Mouse (Mus musculus) hindlimb bud, embryonic 11.5 days (tissue): ENCODE measurements around the gene Bcar3.
A peak's percentile ranks its signal among the peaks of the same experiment; 100 is the strongest.

Experiments used
- DNase-seq: peaks from one replicate; pipeline ENCODE4 v3.0.0-alpha.2; 2012; ENCODE audit warnings: low read depth, low spot score; ENCODE audit errors: extremely low spot score

Gene Bcar3

GRCm38 (mm10) chr3:122334375-122334774 lies 40.4 kb downstream of the Bcar3 start:
- DNase-seq, result no peak

GRCm38 (mm10) chr3:122336030-122336429 lies 42.1 kb downstream of the Bcar3 start:
- DNase-seq, result no peak

GRCm38 (mm10) chr3:122337992-122338391 lies 44.1 kb downstream of the Bcar3 start:
- no peak for DNase-seq

- no peak for DNase-seq
Measured at GRCm38 (mm10) chr3:122338897-122339296, 45.0 kb downstream of the Bcar3 start.

- no peak for DNase-seq
Measured at GRCm38 (mm10) chr3:122340135-122341068, 46.5 kb downstream of the Bcar3 start.

DNA sequence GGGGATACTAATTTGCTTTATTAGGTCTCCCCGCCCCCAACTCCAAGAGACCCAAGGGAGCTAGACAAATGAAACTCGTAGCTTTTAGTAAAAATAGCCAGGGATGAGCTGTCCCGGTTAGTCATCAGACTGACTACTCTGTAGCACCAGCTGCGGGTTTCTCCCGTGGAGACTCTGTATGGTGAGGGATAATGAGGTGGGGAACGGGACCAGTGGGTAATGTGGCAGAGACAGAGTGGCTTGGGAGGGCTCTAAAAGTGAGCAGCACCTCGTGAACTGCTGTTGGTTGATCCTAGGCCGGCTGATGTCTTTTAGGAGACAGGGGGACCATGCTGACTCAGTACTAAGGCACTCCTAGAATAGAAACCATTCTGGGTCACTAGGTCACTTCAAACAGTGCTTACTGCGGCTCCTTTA lies 49.5 kb downstream of the Bcar3 start:
- no peak for DNase-seq

DNA sequence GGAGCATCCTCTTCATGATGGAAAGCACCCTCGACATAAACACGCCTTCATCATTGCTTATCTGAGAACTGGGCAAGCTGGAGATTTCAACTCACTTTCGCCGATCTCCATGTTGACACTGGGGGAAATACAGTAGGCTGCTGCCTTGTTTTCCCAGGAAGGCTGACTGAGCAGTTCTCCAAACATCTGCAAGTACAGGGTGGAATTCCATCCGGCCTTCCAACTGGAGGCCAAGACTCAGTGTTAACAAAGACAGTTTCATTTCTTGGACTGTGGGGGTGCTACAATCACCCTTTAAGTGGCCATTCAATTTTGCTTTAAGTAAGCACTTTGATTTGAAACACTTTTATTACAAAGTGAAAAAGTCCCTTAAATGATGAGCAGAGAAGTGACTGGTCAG lies 50.4 kb downstream of the Bcar3 start:
- DNase-seq, result no peak

- DNase-seq, result no peak
Measured at GRCm38 (mm10) chr3:122345977-122346472, 52.1 kb downstream of the Bcar3 start.

- no peak for DNase-seq
Measured at GRCm38 (mm10) chr3:122346600-122346999, 52.7 kb downstream of the Bcar3 start.

GRCm38 (mm10) chr3:122348677-122349076 lies 54.7 kb downstream of the Bcar3 start:
- no peak for DNase-seq

- no peak for DNase-seq
Measured at GRCm38 (mm10) chr3:122352801-122353200, 58.9 kb downstream of the Bcar3 start.

DNA sequence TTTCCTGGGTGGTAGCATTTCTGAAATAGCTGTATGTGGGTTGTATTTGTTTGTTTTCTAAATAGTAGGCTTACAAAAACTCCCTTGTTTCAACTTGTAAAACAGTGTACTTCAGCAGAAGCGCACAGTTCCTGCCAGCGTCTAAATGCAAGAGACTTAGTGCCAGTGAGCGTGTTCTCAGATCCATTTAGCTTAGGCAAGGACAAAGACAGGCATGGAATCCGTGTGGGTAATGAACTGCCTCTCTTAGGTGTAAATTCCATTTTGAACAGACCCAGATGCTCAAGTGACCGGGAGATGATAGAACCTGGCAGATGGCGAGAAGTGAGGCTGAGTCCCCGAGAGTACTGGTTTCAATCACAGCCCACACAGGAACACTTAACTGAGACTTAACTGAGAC lies 65.5 kb downstream of the Bcar3 start:
- peak; percentile 39 for DNase-seq

GRCm38 (mm10) chr3:122359954-122360353 lies 66.0 kb downstream of the Bcar3 start:
- no peak for DNase-seq

DNA sequence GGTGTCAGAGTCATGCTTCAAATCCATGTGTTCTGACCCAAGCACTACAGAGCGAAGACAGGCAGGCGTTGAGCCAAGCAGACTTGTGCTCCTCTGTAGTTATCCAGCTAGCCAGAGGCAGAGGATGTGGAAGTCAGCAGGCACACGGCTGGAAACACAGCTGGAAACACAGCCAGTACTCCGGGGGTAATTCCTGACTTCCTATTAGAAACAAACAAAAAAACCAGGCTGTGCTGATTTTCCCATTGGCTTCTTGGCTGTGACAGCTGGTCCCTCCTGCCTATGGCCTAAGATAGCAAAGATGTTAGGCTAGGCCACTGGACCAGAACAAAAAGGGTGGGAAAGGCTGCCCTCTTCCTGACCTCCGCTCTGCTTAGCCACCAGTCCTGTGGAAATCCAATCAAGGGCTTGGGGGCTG lies 66.8 kb downstream of the Bcar3 start:
- no peak for DNase-seq

- no peak for DNase-seq
Measured at GRCm38 (mm10) chr3:122362719-122363118, 68.8 kb downstream of the Bcar3 start.

- no peak for DNase-seq
Measured at GRCm38 (mm10) chr3:122364565-122364964, 70.6 kb downstream of the Bcar3 start.

GRCm38 (mm10) chr3:122365326-122365725 lies 71.4 kb downstream of the Bcar3 start:
- DNase-seq, result no peak

DNA sequence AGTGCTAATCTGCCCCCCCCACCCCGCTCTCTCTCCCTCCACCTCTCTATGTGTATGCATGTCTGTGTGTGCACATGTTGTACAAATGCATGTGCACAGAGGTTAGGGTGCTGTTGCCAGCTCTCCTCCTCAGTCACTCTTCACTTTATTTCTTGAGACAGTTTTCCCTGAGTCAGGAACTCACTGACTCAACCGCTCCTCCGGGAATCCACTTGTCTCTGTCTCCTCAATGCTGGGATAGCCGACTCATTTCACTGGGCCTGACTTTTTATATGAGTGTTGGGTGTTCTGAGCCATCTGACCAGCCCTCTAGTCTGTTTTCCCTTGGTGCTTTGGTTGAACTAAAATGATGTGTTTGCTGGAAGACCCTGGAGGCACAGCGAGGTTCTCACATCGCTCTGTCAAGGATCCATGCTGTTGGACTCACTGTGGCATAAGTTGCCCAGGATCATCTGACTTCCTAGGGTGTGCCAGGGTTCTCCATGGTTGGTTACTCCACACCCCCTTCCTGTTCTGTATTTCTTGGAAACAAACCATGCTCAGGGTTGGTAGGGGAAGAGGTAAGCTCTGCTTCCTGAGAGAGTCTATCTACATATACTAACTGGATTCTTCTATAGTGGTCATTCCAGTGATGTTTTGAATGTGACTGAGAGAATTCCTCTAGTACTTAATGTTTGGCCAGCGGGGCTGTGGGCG lies 77.9 kb downstream of the Bcar3 start:
- DNase-seq, result no peak

GRCm38 (mm10) chr3:122372617-122373016 lies 78.7 kb downstream of the Bcar3 start:
- no peak for DNase-seq

DNA sequence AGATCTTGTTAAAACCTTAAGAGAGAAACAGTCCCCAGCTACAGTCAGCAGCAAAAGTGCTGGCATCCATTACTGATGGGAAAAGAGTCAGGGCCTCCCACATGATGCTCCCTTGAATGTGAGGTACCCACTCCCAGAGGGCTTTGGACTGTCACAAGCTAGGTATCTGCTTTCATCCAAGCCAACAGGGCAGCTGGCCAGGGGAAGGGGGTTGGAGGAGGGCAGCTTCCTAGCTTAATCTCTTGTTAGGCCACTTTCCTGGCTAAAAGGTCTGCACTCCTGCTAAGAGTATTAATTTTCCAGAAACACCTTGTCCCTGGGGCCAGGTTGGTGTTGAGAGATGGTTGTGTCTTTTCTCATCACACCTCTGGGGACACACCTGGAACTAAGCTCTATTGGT lies 82.1 kb downstream of the Bcar3 start:
- DNase-seq, result no peak

GRCm38 (mm10) chr3:122376412-122376831 lies 82.5 kb downstream of the Bcar3 start:
- no peak for DNase-seq
